Mouse (Mus musculus): ENCODE data around the gene Hist1h2bf. TPM values are rescaled to one million over a fixed set of nuclear protein-coding genes. Genes with fewer than 3 reads are reported as not detected.

The Hist1h2bf gene
- polyA plus RNA-seq, 1 experiment from 2014 or later = 3.2 TPM

DNA sequence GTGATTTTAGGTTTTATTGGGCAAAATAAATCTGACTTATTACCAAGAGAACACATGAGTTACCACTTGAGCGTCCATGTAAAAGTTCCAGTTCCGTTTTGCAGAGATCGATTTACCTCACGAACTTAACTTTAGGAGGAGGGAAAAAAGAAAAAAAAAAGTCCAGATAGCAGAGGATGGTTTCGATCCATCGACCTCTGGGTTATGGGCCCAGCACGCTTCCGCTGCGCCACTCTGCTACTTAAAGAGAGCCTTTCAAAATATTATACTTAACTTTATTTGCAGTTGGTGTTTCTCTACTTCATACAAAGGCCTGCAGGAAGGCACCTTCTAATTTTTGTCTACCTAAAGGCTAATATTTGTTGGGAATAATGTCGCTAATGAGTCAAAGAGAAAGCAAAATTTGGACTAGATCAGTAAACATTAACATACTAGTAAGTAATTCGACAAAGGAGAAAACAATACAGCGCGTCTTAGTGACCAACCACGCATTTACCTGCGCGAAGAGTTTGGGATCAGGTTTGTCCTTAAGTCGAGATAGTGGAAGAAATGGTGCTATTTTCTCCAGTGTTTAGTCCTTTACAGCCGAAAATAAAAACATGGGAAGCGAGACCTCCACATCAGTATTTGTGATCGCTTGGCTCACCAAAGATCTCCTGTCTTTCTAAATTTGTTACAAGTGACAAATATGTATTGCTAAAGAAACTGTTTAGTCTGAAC is 43.7 kb downstream of the Hist1h2bf start:
- Histone ChIP-seq H3K9ac (ENCODE audit: low read length) (peak overlapping the region; percentile 78), H3K36me3 (ENCODE audit: control insufficient read depth, insufficient read depth, low read length) (no peaks in the 10 kb centered on the region), H3K27ac (replicated peaks) (peak overlapping the region; percentile 98), H3K4me3 (ENCODE audit: low read depth, low read length) (peak overlapping the region; percentile 60), H3K4me1 (replicated peaks; ENCODE audit: control insufficient read depth, insufficient read depth) (no peaks in the 10 kb centered on the region), H3K4me2 (replicated peaks; ENCODE audit: low read depth) (peak overlapping the region; percentile 73), H3K9me3 (ENCODE audit: control insufficient read depth, low read length) (no peaks in the 10 kb centered on the region), H3K27me3 (ENCODE audit: control insufficient read depth, insufficient read depth, low read length) (no peaks in the 10 kb centered on the region)
- TF ChIP-seq EP300 (optimal IDR thresholded peaks at IDR 0.05) (no peak), CTCF (IDR thresholded peaks at IDR 0.05; ENCODE audit: low read depth) (no peak)
- peak; percentile 39; the same call in 1 of the 2 replicates for ATAC-seq (ENCODE audit: low FRiP score, low TSS enrichment)
- DNase-seq (ENCODE audit: low spot score) = peak; percentile 72
- under 1% methylated on average over 20 of the region's 20 CpGs for WGBS

DNA sequence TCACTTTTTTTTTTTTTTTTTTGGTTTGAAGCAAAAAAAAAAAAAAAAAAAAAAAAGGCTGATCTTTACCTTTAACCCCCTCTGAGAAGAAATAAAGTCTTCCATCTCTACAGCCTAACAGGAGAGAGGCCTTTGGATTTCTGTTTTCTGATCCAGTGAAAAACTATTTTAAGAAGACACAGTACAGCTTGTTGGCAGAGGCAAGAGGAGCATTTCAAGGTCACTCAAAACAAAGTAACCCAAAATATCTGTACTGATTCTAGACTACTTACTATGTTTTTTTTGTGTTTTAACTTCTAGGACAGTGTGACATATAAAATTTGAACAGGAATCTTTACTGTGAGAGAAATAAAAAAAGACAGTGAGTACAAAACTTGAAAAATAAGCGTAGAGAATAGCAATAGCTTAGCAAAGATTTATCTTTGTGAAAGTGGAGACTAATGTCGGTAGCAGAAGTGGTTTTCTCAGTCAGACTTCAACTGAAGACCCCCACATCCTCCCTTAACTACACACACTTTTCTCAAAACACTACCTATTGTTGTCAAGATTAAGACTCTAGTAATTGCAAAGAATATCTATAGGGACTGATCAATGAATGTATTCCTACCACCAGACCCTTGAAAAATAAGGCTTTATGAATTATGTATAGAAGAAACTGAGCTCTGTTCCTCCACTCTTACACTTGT is 44.4 kb downstream of the Hist1h2bf start:
- H3K4me2 ChIP-seq (replicated peaks; ENCODE audit: low read depth) = peak overlapping the region; percentile 73
- DNase-seq (ENCODE audit: low spot score) (no peak), ATAC-seq (ENCODE audit: low FRiP score, low TSS enrichment) (no peak)
- H3K36me3 ChIP-seq (ENCODE audit: control insufficient read depth, insufficient read depth, low read length) = no peaks in the 10 kb centered on the region
- peak overlapping the region; percentile 78 for H3K9ac ChIP-seq (ENCODE audit: low read length)
- no peaks in the 10 kb centered on the region for H3K4me1 ChIP-seq (replicated peaks; ENCODE audit: control insufficient read depth, insufficient read depth)
- H3K9me3 ChIP-seq (ENCODE audit: control insufficient read depth, low read length) = no peaks in the 10 kb centered on the region
- peak overlapping the region; percentile 98 for H3K27ac ChIP-seq (replicated peaks)
- peak overlapping the region; percentile 60 for H3K4me3 ChIP-seq (ENCODE audit: low read depth, low read length)
- whole genome bisulfite sequencing = 4% methylated on average over 2 of the region's 2 CpGs
- no peaks in the 10 kb centered on the region for H3K27me3 ChIP-seq (ENCODE audit: control insufficient read depth, insufficient read depth, low read length)
- no peak for TF ChIP-seq EP300 (optimal IDR thresholded peaks at IDR 0.05)
- TF ChIP-seq CTCF (IDR thresholded peaks at IDR 0.05; ENCODE audit: low read depth) = no peak

DNA sequence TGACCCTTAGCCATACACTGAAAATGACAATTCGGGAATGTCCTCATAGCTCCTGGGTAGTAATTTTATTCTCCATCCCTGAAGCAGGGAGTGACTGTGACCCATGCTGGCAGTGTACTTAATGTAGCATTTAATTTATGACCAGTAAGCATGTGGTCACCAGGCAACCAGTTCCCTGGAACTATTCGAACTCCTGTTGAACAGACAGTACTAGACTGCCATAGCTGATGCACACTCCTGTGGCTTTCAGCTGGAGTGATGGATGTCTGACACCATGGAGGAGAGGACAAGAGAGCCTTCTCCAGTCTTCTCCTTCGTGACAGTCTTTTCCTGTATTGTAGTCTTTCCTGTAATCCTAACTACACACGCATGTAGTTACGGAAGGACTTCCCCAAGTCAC is 45.0 kb downstream of the Hist1h2bf start:
- H3K36me3 ChIP-seq (ENCODE audit: control insufficient read depth, insufficient read depth, low read length) = no peaks in the 10 kb centered on the region
- H3K27me3 ChIP-seq (ENCODE audit: control insufficient read depth, insufficient read depth, low read length) = no peaks in the 10 kb centered on the region
- WGBS = 70% methylated on average over 5 of the region's 5 CpGs
- H3K9ac ChIP-seq (ENCODE audit: low read length) = no peak overlapping the region
- no peak overlapping the region for H3K4me2 ChIP-seq (replicated peaks; ENCODE audit: low read depth)
- TF ChIP-seq EP300 (optimal IDR thresholded peaks at IDR 0.05) = no peak
- no peak for TF ChIP-seq CTCF (IDR thresholded peaks at IDR 0.05; ENCODE audit: low read depth)
- H3K4me3 ChIP-seq (ENCODE audit: low read depth, low read length) = no peak overlapping the region
- no peaks in the 10 kb centered on the region for H3K4me1 ChIP-seq (replicated peaks; ENCODE audit: control insufficient read depth, insufficient read depth)
- no peak for DNase-seq (ENCODE audit: low spot score)
- ATAC-seq (ENCODE audit: low FRiP score, low TSS enrichment) = no peak
- H3K27ac ChIP-seq (replicated peaks) = no peak overlapping the region
- no peaks in the 10 kb centered on the region for H3K9me3 ChIP-seq (ENCODE audit: control insufficient read depth, low read length)

DNA sequence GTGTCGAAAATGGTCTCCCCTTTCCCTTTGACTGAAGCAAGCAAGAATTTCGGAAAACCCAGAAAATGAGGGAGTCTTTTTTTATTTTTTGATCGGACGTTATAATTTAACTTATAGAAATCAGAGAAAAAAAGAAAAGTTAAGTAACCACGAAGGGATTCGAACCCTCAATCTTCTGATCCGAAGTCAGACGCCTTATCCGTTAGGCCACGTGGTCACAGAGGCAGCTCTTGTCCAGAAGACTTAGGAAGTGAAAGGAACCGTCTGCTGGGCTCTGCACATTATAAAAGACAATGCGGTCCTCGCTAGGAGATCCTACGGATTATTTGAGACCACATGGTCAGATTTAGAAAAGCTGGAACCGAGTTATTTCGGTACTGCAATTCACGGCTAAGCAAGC is 47.7 kb downstream of the Hist1h2bf start:
- Histone ChIP-seq H3K4me3 (ENCODE audit: low read depth, low read length) (peak overlapping the region; percentile 39), H3K9me3 (ENCODE audit: control insufficient read depth, low read length) (no peaks in the 10 kb centered on the region), H3K4me1 (replicated peaks; ENCODE audit: control insufficient read depth, insufficient read depth) (no peaks in the 10 kb centered on the region), H3K9ac (ENCODE audit: low read length) (0 out of 2 replicates have a peak overlapping the region, but pooled peaks have one; percentile 39), H3K4me2 (replicated peaks; ENCODE audit: low read depth) (peak overlapping the region; percentile 51), H3K27me3 (ENCODE audit: control insufficient read depth, insufficient read depth, low read length) (no peaks in the 10 kb centered on the region), H3K36me3 (ENCODE audit: control insufficient read depth, insufficient read depth, low read length) (no peaks in the 10 kb centered on the region), H3K27ac (replicated peaks) (no peak overlapping the region)
- DNase-seq (ENCODE audit: low spot score) (peak; percentile 89), ATAC-seq (ENCODE audit: low FRiP score, low TSS enrichment) (peak; percentile 40)
- under 1% methylated on average over 17 of the region's 17 CpGs for WGBS
- TF ChIP-seq CTCF (IDR thresholded peaks at IDR 0.05; ENCODE audit: low read depth) = no peak
- TF ChIP-seq EP300 (optimal IDR thresholded peaks at IDR 0.05) = no peak

DNA sequence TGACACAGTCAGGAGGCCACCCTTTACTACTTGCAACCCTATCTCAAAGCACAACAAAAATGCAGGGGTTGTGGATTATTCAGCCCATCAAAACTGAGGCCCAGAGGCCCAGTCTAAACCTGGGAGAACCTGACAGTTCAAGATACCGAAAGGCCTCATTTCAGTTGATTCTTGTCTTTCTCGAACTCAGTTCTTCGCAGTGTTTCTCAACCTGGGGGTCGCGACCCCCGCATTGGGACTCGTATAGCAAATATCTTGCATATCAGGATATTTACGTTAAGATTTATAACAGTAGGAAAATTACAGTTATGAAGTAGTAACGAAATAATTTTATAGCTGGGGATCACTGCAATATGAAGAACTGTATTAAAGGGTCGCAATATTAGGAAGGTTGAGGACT is 48.1 kb downstream of the Hist1h2bf start:
- Histone ChIP-seq H3K27ac (replicated peaks) (no peak overlapping the region), H3K27me3 (ENCODE audit: control insufficient read depth, insufficient read depth, low read length) (no peaks in the 10 kb centered on the region), H3K36me3 (ENCODE audit: control insufficient read depth, insufficient read depth, low read length) (no peaks in the 10 kb centered on the region), H3K4me2 (replicated peaks; ENCODE audit: low read depth) (peak overlapping the region; percentile 51), H3K4me3 (ENCODE audit: low read depth, low read length) (peak overlapping the region; percentile 39), H3K9me3 (ENCODE audit: control insufficient read depth, low read length) (no peaks in the 10 kb centered on the region), H3K9ac (ENCODE audit: low read length) (no peak overlapping the region), H3K4me1 (replicated peaks; ENCODE audit: control insufficient read depth, insufficient read depth) (no peaks in the 10 kb centered on the region)
- no peak for DNase-seq (ENCODE audit: low spot score)
- ATAC-seq (ENCODE audit: low FRiP score, low TSS enrichment) = no peak
- 5% methylated on average over 10 of the region's 10 CpGs for WGBS
- no peak for TF ChIP-seq EP300 (optimal IDR thresholded peaks at IDR 0.05)
- no peak for TF ChIP-seq CTCF (IDR thresholded peaks at IDR 0.05; ENCODE audit: low read depth)

DNA sequence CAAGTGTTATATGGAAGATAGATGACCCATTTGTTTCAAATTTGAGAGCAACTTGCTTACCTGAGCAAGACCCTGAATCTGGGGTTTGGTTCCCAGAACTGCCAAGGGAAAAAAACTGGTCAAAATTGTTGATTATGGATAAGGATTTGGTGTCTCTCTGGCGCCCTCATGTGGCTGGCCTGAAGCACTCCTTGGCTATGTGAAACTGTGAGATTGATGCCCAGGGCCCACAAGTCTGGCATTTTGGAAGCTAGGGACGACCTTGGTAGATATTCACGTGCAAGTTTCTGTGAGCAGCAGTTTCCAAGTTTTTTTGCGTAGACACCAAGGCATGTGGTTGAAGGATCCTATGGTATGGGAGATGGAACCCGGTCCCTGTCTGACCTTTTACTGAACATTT is 49.3 kb downstream of the Hist1h2bf start:
- no peaks in the 10 kb centered on the region for H3K9me3 ChIP-seq (ENCODE audit: control insufficient read depth, low read length)
- H3K27ac ChIP-seq (replicated peaks) = no peak overlapping the region
- no peak for TF ChIP-seq EP300 (optimal IDR thresholded peaks at IDR 0.05)
- peak; percentile 92 for TF ChIP-seq CTCF (IDR thresholded peaks at IDR 0.05; ENCODE audit: low read depth)
- no peak overlapping the region for H3K4me2 ChIP-seq (replicated peaks; ENCODE audit: low read depth)
- H3K9ac ChIP-seq (ENCODE audit: low read length) = no peak overlapping the region
- H3K4me1 ChIP-seq (replicated peaks; ENCODE audit: control insufficient read depth, insufficient read depth) = no peaks in the 10 kb centered on the region
- H3K36me3 ChIP-seq (ENCODE audit: control insufficient read depth, insufficient read depth, low read length) = no peaks in the 10 kb centered on the region
- DNase-seq (ENCODE audit: low spot score) = peak; percentile 88
- no peak overlapping the region for H3K4me3 ChIP-seq (ENCODE audit: low read depth, low read length)
- ATAC-seq (ENCODE audit: low FRiP score, low TSS enrichment) = peak; percentile 51; the same call in 1 of the 2 replicates
- H3K27me3 ChIP-seq (ENCODE audit: control insufficient read depth, insufficient read depth, low read length) = no peaks in the 10 kb centered on the region
- WGBS = 12% methylated on average over 5 of the region's 5 CpGs
